Mouse (Mus musculus) thymus, adult 18-20 months (tissue): Measurements from ENCODE around the gene Olfr598.
"Not testable (repeated sequence)": the region's sequence is repeated elsewhere in the genome, so short reads cannot be mapped to it uniquely, and the experiment has no call there.

Experiments
- DNase-seq, 2 experiments: peaks; one replicate each; pipeline ENCODE4 v3.0.0; 2022; ENCODE audit warnings: mixed read lengths in 2 of 2

Olfr598 gene

GRCm38 (mm10) chr7:103323268-103323667 is at the start of gene Olfr598:
Olfr598 (plus strand) TSS chr7:103323568.
- DNase-seq, result no peak

GRCm38 (mm10) chr7:103305348-103305747 is 18.0 kb upstream of the Olfr598 start, which contains the start of gene Olfr596:
Olfr596 (plus strand) TSS chr7:103305648.
- DNase-seq, result not testable (repeated sequence)

DNA sequence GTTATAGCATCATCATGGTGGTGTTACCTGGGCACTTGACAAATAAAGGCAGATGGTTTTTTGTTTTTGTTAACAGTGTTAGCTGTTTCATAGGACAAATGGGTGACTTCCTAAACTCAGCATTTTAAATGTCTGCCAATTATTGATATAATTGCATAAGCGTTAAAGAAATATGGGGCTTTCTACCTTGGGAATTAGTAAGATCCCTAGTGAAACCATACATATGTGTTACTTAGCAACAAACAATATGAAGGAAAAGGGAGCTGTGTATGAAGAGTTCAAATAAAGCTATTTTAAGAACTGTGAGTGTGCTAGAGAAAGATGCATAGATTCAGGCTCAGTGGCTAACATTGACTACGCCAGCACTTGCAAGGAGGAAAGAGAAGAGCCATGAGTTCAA is 7.4 kb upstream of the Olfr598 start, which contains the start of gene Olfr597:
Gene Olfr597 (plus strand): TSS at position 301 of the 400 bp plus-strand sequence.
- DNase-seq, result not testable (repeated sequence)

GRCm38 (mm10) chr7:103335617-103336016 is 12.2 kb downstream of the Olfr598 start, which contains the start of gene Olfr599:
Olfr599 (plus strand) TSS chr7:103335917.
- no peak for DNase-seq

DNA sequence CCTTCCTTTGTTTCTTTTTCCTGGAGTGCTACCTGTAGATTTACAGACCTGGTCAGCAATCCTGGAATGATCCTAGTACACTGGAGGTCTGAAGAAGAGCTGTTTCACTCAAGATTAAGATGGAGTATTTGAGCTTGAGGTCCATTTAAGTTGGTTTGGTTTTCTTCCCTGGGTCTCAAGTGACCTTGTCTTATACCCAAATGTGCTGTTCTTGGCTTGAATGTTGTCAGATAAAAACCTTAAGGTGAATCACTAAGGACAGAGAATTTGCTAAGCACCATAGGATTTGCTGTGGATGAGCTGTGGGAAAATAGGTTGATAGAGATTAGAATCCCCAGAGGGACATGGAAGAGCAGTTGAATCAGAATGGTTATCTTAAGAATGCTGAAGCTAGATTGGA is 26.2 kb downstream of the Olfr598 start, which contains the start of gene Olfr600:
Gene Olfr600 (minus strand): TSS at position 101 of the 400 bp plus-strand sequence.
- no peak for DNase-seq

GRCm38 (mm10) chr7:103362555-103362954 is 39.2 kb downstream of the Olfr598 start, which contains the start of gene Olfr601:
Olfr601 (minus strand) TSS chr7:103362655.
- no peak for DNase-seq
